Mouse (Mus musculus) naive thymus-derived CD4-positive, alpha-beta T cell, adult 2 months (primary cell): Measurements from ENCODE around the gene Fat1.
"Not testable (repeated sequence)": the region's sequence is repeated elsewhere in the genome, so short reads cannot be mapped to it uniquely, and the experiment has no call there.

ENCODE experiments used
- DNase-seq: peaks from one replicate; pipeline ENCODE4 v3.0.0-alpha.2; 2011; ENCODE audit warnings: low read depth

Gene Fat1

GRCm38 (mm10) chr8:45065391-45065790 lies 130.1 kb downstream of the Fat1 start:
- DNase-seq = not testable (repeated sequence)

DNA sequence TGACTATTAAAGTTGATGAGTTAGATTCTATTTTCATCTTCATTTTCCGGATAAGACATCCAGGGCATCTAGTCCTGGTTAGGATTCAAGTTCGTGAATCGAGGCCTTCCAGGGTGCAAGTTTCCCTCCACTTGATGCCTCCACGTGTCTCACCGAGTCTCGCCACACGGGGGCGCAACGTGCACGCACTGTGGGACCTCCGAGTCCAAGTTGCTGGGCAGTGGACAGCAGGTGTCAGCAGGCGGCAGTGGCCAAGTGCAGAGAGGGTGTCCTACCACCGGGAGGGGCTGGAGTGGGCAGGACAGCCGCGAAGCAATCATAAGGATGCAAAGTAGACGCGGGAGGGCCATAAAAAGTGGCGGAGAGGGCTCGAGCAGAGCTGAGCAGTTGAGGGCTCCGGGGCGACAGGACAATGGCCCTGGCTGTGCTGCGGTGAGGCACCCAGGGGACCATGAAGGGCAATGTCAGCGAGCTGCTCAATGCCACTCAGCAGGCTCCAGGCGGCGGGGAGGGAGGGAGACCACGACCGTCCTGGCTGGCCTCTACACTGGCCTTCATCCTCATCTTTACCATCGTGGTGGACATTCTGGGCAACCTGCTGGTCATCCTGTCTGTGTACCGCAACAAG lies 133.6 kb downstream of the Fat1 start, which contains the start of gene Mtnr1a:
Gene Mtnr1a, plus strand, starts transcription at position 379 of the 628 bp plus-strand sequence.
- DNase-seq = no peak

- no peak for DNase-seq
Observed at GRCm38 (mm10) chr8:45070949-45071348, 135.7 kb downstream of the Fat1 start.

GRCm38 (mm10) chr8:45080850-45081249 lies 145.6 kb downstream of the Fat1 start:
- DNase-seq = no peak

- DNase-seq = no peak
Observed at GRCm38 (mm10) chr8:45093599-45093998, 158.4 kb downstream of the Fat1 start.
